Mouse (Mus musculus) ZHBTc4 (cell line): ENCODE data around the gene Snap91.

Source experiments
- DNase-seq: peaks from one replicate; pipeline ENCODE4 v3.0.0-alpha.2; 2011; ENCODE audit warnings: low read depth, low spot score

The Snap91 gene

GRCm38 (mm10) chr9:86744041-86744440 is 136.4 kb downstream of the Snap91 start:
- no peak for DNase-seq

- peak; percentile 64 for DNase-seq
Measured at GRCm38 (mm10) chr9:86742959-86743911, 137.2 kb downstream of the Snap91 start, which contains the start of gene Prss35. TSS of gene Prss35 (plus strand) at chr9:86743649.

- DNase-seq = peak; percentile 89
Measured at GRCm38 (mm10) chr9:86739971-86740370, 140.5 kb downstream of the Snap91 start.

DNA sequence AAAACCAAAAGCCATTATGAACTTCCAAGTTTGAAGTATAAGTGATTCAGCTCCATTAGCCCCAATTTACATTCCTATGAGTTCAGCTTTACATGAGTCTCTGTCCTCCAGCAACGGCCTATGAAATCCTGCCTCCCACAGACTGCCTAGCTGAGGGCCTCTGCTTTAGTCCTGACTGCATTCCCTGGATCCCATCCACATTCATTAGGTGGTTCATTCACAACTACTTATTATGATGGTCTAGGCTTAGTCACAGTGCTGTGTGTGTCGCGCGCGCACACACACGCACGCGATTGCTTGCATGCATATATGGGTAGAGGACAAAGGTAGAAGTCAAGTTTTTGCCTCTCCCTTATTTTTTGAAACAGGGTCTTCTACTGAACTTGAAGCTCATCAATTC is 141.7 kb downstream of the Snap91 start:
- peak; percentile 32 for DNase-seq

- no peak for DNase-seq
Measured at GRCm38 (mm10) chr9:86738067-86738466, 142.4 kb downstream of the Snap91 start.

- no peak for DNase-seq
Measured at GRCm38 (mm10) chr9:86736991-86737390, 143.5 kb downstream of the Snap91 start.

DNA sequence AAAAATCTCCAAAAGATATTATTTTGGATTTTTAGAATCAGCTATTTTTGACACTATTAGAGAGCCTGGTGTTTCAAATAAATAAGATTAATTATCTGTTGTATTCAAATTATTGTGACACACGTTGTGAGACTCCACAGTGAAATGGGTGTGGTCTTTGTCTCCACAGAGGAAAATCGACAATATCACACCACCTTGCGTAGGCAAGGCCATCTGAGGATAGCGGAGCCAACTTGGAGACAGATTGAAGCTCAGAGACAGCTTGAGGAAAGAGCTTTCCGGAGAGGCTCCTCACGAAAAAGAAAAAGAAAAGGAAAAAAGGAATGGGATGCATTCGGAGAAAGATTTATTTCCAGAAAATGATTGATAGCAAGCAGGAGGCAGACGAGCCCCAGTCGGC is 145.7 kb downstream of the Snap91 start:
- DNase-seq = no peak

GRCm38 (mm10) chr9:86734357-86734756 is 146.1 kb downstream of the Snap91 start:
- no peak for DNase-seq

- DNase-seq = no peak
Measured at GRCm38 (mm10) chr9:86729811-86730210, 150.6 kb downstream of the Snap91 start.

- no peak for DNase-seq
Measured at GRCm38 (mm10) chr9:86729084-86729483, 151.4 kb downstream of the Snap91 start.

DNA sequence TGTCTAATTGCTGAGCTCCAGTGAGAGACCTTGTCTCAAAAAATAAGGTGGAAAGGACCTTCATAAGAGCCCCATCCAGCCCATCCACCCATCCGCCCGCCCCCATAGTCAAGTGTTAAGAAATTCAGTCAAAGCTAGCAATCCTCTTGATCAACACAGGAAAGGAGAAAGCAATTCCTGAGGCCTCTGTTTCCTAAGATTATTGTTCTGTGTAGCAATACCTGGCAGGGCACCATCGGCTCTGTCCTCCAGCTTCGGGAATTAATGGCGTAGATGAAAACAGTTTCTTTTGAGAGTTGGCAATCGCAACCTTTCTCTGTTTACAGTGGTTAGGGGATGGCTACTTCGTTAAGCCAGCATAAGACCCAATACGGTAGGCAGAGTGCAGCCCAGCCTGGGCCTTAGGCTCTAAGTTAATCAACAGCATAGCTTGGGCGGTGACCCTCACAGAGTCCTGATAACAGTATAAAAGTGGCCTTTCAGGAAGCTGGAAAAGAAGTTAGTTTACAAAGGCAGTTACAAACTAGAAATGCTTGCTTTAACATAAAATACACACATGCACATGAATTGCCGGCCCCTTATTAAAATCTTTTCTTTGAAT is 152.1 kb downstream of the Snap91 start:
- DNase-seq = no peak

GRCm38 (mm10) chr9:86726381-86726720 is 154.1 kb downstream of the Snap91 start:
- no peak for DNase-seq

DNA sequence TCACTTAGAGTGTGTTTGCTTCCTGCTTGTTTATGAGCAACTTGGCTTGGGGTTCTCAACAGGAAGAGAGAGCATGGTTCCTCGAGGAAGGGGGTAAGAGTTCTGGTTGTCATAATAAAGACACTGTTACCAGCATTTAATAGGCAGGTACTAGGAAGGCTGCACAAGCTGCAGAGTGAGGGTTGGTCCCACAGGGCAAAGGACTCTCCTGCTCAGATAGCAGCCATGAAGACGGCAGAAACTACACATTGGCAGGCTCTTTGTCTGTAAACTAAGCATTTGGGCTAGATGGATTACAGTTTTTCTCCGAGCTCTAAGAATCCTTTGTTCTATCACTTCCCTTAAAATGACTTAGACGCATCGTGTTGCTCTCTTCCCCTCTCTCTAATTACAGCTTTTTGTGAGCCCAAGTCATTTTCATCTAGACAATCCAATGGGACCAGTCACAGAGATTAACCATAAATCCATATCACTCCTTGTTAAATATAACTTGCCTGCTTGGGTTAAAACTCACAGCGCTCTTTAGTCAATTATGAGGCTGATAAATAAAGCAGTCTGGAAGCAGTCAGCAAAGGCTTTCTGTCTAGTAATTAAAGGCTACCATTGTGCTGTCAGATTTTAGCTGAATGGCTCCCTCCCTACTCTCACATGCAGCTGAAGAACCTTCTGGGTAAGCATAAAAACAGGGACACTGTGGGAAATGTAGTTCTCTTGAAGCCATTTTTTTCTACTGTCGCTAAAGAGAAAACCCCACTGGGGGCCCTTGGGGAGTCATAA is 154.7 kb downstream of the Snap91 start:
- no peak for DNase-seq

DNA sequence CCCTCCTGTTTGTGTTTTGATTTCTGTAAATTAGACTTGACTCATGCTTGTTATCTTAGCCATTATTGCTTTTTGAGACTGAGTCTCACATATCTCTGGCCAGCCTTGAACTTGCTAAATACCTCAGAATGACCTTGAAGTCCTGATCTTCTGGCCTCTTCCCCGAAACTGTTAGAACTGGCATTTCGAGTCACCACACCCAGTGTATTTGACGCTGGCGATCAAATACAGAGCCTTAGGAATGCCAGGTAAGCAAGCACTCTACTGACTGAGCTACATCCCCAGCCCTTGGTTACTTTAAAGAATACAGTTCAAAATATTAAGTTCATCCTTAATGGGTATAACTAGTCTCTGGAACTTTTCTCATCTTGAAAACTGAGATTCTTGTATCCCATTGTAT is 155.4 kb downstream of the Snap91 start:
- peak; percentile 63 for DNase-seq

DNA sequence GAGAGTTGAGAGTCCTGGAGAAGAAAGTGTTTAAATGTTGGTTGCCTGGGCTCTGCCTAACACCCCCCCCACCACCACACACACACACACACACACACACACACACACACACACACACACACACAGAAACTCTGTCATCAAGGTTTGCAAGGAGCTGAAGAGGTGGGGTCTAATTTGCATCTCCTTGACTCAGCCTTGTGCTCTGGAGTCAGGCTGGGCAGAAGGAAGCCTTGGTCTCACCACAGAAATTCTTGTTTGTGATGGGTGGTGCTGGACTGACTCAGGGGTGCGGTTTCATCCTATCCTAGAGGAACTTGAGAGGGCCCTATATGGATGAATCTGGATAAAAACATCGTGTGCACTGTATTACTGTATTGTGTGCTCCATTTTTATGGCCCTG is 159.7 kb downstream of the Snap91 start:
- DNase-seq = peak; percentile 62

DNA sequence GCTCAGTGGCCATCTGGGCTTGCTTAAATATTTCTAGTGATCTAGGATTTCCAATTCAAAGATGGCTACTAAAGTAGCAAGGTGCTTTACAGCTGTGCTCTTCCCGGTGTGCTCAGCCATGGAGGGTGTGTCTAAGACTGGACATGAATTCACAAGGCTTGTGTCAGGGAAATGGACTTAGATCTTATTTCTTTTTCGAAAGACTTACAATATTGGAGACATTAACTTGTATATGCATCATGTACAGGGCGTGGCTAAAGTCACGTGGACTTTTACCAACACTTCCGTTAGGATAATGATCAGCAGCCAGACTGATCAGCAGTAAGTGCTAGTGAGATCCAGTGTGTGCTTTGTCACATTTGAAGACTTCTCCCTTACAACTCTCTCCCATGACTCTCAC is 160.2 kb downstream of the Snap91 start:
- DNase-seq = no peak

DNA sequence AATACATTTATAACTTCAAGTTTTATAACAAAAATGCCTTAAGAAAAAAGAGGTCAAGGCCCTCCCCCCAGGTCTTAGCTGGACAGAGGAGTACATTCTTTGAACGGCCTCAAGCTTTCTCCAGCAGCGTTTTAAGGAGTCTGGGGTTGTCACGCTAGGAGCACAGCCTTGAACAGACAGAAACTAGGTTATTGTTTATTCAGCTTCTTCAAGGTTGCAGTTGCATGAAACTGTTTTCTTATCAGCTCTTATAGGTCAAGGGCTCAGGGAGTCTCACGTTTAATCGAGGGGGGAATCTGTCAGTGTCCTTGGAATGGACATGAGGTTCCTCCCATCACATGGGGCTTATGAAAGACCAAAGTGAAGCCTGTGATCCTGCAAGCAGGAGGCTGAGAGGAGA is 163.3 kb downstream of the Snap91 start:
- no peak for DNase-seq

- no peak for DNase-seq
Measured at GRCm38 (mm10) chr9:86716540-86716939, 163.9 kb downstream of the Snap91 start.
